Mouse (Mus musculus) lung, postnatal 36 days (tissue): ENCODE results near the gene Foxd4.

Experiments used
- DNase-seq: peaks from one replicate; pipeline ENCODE4 v3.0.0; 2022; ENCODE audit warnings: mixed read lengths

Foxd4 gene

GRCm38 (mm10) chr19:24873873-24874272 lies 27.1 kb downstream of the Foxd4 start:
- DNase-seq: no peak

- DNase-seq: peak; percentile 65
These were observed 29.9 kb downstream of the Foxd4 start for GRCm38 (mm10) chr19:24871037-24871635.

GRCm38 (mm10) chr19:24865436-24865835 lies 35.6 kb downstream of the Foxd4 start:
- DNase-seq: no peak

DNA sequence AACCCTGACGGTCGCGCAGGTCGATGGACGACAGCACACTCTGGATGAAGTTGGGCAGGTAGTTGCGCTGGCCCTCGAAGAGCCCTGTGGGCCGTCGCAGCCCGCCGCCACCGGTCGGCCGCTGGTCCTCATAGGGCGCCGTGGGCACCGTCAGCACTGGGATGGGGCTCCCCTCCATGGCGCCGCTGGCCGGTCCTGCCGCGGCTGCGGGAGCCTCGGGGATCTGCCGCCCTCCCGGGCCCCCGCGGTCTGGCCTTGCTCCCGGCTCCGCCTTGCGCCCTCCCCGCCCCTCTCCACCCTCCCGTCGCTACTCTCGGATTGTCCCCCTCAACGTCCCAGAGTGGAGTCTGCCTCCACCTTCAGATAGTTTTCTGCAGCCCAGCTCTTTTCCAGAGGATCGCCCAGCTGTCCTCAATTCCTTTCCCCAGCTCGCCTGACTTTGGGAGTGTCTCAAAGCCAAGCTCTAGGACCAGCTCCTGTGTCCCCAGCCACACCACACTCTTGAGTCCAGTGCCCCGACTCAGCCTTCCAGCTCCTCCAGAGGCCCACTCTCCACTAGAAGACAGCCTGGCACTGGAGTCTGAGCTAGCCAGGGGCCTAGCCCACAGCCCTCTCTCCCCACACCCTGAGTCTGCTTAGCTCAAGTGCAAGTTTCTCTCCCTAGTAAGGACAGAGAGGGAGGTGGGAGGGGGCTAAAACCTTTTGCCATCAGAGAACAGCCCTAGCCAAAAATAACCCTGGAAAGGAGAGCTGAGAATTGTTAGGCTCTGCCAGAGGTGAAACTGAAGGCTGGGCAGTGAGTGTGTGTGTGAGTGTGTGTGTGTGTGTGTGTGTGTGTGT lies 39.2 kb downstream of the Foxd4 start, which contains the start of gene Pgm5:
Pgm5 (minus strand) TSS at position 244 of the 840 bp plus-strand sequence.
- DNase-seq: peak; percentile 19

DNA sequence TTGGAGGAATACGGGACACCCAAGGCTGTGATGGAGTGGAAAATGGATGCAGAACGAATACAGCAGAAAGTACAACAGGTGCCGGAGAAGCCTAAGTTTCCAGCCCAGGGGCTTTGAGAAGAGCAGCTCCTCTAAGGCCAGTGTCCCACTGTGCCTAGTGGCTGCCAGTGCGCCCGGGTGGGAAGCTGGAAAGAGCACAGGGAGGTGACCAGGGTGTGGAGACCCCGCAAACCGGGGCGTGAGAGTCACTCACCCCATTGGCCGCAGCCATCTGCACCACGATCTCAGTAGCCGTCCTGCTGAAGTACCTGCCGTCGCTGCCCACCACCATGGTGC lies 39.8 kb downstream of the Foxd4 start:
- no peak for DNase-seq

- peak; percentile 28 for DNase-seq
These were observed 49.3 kb downstream of the Foxd4 start for GRCm38 (mm10) chr19:24851456-24852315.
